Mouse (Mus musculus): ENCODE results near the gene Txn1.

Gene Txn1

GRCm38 (mm10) chr4:57956029-57956960 is at the start of gene Txn1:
Gene Txn1 (minus strand): TSS chr4:57956411.
- in situ Hi-C loops (cut with MboI, MseI), result no loop called here

GRCm38 (mm10) chr4:58003501-58003900 is 47.3 kb upstream of the Txn1 start:
- in situ Hi-C loops (cut with MboI, MseI), result no loop called here

- in situ Hi-C loops (cut with MboI, MseI), result no loop called here
Observed at GRCm38 (mm10) chr4:57991425-57991824, 35.2 kb upstream of the Txn1 start.

GRCm38 (mm10) chr4:57974400-57975117 is 18.3 kb upstream of the Txn1 start:
- in situ Hi-C loops (cut with MboI, MseI), result no loop called here

- in situ Hi-C loops (cut with MboI, MseI), result no loop called here
Observed at GRCm38 (mm10) chr4:57973592-57974268, 17.5 kb upstream of the Txn1 start.

GRCm38 (mm10) chr4:57970285-57970684 is 14.1 kb upstream of the Txn1 start:
- in situ Hi-C loops (cut with MboI, MseI), result no loop called here

- in situ Hi-C loops (cut with MboI, MseI), result no loop called here
Observed at GRCm38 (mm10) chr4:57967195-57967594, 11.0 kb upstream of the Txn1 start.

- in situ Hi-C loops (cut with MboI, MseI), result no loop called here
Observed at GRCm38 (mm10) chr4:57965516-57965915, 9.3 kb upstream of the Txn1 start.

- in situ Hi-C loops (cut with MboI, MseI), result loop anchor here (5.0 kb wide), 1 partner anchor 283 kb away; no protein-coding TSS in a partner anchor
Observed at GRCm38 (mm10) chr4:57964143-57964542, 7.9 kb upstream of the Txn1 start.

- in situ Hi-C loops (cut with MboI, MseI), result no loop called here
Observed at GRCm38 (mm10) chr4:57959056-57959455, 2.8 kb upstream of the Txn1 start.

GRCm38 (mm10) chr4:57958098-57958497 is 1.9 kb upstream of the Txn1 start:
- in situ Hi-C loops (cut with MboI, MseI), result no loop called here

GRCm38 (mm10) chr4:57957200-57958085 is 1.2 kb upstream of the Txn1 start:
- in situ Hi-C loops (cut with MboI, MseI), result no loop called here

GRCm38 (mm10) chr4:57955544-57955958 is 660 bp downstream of the Txn1 start:
- in situ Hi-C loops (cut with MboI, MseI), result no loop called here

GRCm38 (mm10) chr4:57954991-57955390 is 1.2 kb downstream of the Txn1 start:
- in situ Hi-C loops (cut with MboI, MseI), result no loop called here

- in situ Hi-C loops (cut with MboI, MseI), result no loop called here
Observed at GRCm38 (mm10) chr4:57954580-57954979, 1.6 kb downstream of the Txn1 start.

GRCm38 (mm10) chr4:57953796-57954195 is 2.4 kb downstream of the Txn1 start:
- in situ Hi-C loops (cut with MboI, MseI), result no loop called here

GRCm38 (mm10) chr4:57952891-57953290 is 3.3 kb downstream of the Txn1 start:
- in situ Hi-C loops (cut with MboI, MseI), result no loop called here

- in situ Hi-C loops (cut with MboI, MseI), result no loop called here
Observed at GRCm38 (mm10) chr4:57952416-57952815, 3.8 kb downstream of the Txn1 start.

GRCm38 (mm10) chr4:57949866-57950265 is 6.3 kb downstream of the Txn1 start:
- in situ Hi-C loops (cut with MboI, MseI), result no loop called here

- in situ Hi-C loops (cut with MboI, MseI), result no loop called here
Observed at GRCm38 (mm10) chr4:57947476-57947875, 8.7 kb downstream of the Txn1 start.

- in situ Hi-C loops (cut with MboI, MseI), result no loop called here
Observed at GRCm38 (mm10) chr4:57947036-57947435, 9.2 kb downstream of the Txn1 start.

Measured in regulatory T cell (primary cell).